Mouse (Mus musculus) induced T-regulatory cell, adult 2 months (primary cell): ENCODE measurements around the gene Trp53bp2.
A peak's percentile ranks its signal among the peaks of the same experiment; 100 is the strongest.

Experiments
- DNase-seq: peaks from one replicate; pipeline ENCODE4 v3.0.0-alpha.2; 2012; ENCODE audit warnings: low read depth

The Trp53bp2 gene

DNA sequence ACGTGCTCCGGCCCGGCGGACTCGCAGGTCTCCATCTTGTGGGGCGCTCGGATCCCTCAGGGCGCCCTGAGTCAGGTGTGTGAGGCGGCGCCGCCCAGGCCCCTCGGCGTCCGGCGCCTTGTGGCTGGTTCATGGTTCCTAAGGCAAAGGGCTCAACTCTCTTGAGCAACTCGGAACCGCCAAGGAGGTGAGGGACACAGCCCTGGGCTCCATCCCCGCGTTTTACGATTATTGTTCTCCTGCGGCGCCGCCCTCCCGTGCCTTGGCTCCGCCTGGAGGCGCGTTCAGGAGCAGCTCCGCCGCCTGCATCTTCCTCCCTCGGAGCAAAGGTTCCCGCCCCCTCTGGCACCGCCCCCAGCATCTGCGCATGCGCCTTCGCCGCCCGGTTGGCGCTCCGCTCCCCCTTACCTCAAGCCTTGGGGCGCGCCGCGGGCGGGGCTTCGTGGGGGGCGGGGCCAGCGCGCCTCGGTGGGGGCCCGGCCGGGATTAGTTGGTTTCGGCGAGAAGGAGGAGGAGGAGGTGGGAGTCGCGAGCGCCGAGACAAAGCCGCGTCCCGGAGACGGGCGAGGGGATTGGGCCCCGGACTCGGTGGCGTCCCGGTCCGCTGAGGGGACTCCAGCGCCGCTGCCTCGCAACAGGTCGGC is at the start of gene Trp53bp2:
Gene Trp53bp2, plus strand, starts transcription at position 489 of the 644 bp plus-strand sequence.
- DNase-seq = peak; percentile 99

DNA sequence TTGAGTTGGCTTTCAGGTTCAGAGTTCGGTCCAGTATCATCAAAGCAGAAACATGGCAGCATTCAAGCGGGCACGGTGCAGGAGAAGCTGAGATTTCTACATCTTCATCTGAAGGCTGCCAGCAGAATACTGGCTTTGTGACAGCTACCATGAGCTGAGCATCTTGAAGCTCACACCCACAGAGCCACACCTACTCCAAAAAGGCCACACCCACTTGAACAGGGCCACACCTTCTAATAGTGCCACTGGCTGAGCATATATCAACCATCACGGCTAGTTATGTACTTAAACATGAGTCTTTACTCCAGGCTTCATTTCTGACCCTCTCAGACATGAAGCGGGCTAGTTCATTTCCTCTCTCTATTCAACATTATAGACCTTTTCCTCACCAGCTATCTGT is 46.3 kb upstream of the Trp53bp2 start:
- DNase-seq = peak; percentile 60

DNA sequence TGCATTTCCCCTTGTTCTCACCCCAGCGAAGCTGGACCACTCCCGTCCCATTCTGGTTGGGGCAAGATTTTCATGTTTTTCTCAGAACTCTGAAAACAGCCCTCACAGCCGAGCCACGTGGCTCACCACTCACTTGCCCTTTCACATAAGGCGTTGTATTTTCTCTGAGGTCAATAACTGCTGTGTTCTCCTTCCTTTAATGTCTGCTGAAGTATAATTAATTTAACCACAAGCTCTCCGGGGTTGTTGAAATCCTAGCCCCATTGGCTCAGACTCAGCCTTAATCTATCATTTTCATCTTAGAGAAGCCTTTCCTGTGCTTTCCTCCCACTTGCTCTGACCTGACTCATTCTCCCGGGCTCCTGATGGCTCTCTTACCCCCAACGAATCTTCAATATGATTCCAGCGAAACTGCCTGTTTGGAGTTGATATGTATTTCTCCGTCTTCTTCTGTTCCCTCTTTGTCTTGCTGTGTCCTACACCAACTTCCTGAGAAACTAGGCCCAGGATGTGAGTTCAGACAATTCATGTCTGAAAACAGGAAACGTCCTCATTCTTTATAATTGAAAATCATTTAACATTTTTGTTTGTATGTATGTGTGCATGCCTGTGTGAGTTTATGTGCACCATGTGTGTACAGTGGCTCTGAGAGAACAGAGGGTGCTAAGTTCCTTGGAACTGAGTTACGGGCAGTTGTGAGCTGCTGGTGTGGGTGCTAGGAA is 45.1 kb upstream of the Trp53bp2 start:
- DNase-seq = peak; percentile 59

DNA sequence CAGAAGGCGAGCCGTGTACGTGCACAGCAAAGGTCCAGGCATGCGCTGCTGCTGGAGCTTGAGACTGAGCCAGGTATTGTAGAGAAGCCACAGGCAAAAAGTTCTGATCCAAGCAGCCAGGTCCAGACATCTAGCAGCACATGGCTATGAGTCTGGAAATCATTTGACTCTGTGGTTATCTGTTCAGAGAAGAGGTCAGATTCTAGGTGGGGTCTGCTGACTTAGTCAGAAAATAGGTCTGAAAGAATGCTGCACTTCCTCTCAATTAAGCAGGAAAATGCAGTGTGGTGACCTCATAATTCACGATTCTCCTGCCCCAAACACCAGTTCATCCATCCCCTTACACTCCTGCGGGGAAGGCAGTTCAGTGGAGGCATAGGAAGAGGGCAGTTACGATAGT is 40.7 kb upstream of the Trp53bp2 start:
- DNase-seq = no peak

GRCm38 (mm10) chr1:182368782-182369181 is 40.2 kb upstream of the Trp53bp2 start:
- no peak for DNase-seq

- no peak for DNase-seq
Measured at GRCm38 (mm10) chr1:182369435-182369834, 39.5 kb upstream of the Trp53bp2 start.

GRCm38 (mm10) chr1:182371891-182372290 is 37.1 kb upstream of the Trp53bp2 start:
- no peak for DNase-seq

GRCm38 (mm10) chr1:182376221-182376620 is 32.8 kb upstream of the Trp53bp2 start:
- DNase-seq = peak; percentile 84

DNA sequence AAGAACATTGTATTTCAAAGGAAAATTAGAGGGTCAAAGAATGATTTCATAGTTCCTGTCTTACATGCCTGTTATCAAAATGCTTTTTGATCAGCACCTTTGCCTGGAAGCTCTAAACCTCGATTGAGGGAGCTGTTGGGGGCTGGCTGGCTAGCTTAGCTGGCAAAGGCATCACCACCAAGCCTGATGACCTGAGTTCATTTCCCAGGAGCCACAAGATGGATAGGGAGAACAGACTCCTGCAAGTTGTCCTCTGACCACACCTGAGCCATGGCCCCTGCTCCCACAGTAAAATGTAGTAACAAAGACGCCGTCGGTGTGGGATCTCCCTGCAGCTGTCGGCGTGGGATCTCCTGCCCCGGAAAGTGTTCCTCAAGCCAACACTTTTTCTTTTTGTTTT is 32.1 kb upstream of the Trp53bp2 start:
- no peak for DNase-seq

GRCm38 (mm10) chr1:182377519-182377918 is 31.5 kb upstream of the Trp53bp2 start:
- DNase-seq = no peak

DNA sequence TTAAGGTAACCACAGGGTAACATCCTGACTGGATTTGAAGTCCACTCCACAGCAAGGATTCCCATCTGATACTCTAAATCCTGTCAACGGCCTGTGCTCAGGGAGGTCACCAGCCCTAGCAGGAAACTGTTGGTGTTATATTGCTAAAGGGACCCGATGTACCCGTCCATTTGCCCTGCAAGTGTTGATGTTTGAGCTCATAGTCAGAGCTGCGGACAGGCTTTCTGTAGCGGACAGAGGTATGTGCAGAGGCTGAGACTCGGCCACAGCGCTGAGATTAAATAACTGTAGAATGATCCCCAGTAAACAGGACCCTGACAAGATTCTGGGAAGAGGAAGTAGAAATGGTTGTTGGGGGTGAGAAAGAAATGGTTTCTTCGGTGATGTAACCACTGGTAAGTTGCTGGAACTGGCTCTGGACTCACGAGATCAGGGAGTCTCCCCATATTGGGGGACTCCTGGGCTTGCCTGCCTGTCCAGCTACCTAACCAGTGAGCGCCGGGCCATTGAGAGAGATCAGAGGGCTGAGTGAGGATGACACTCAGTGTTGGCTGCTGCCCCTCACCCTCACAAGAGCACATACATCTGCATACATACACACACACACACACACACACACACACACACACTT is 30.7 kb upstream of the Trp53bp2 start:
- no peak for DNase-seq

DNA sequence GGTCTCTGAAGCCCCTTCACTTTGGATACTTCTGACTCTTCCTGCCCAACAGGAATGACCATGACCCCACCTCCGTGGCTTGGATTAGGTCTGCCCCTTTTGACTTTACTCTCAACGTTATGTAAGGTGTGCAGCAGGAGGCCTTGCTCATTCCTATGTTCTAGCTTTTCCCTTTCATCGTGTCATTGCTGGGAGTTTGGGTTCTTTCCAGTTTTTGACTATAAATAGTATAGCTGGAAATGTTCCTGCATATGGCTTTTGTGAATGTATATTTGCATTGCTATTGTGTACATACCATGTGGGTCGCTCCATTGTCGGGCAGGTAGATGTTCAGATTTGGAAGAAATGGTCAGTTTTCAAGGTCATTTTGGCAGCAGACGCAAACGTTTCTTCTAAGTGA is 30.1 kb upstream of the Trp53bp2 start:
- no peak for DNase-seq

GRCm38 (mm10) chr1:182380683-182381082 is 28.3 kb upstream of the Trp53bp2 start:
- DNase-seq = no peak

DNA sequence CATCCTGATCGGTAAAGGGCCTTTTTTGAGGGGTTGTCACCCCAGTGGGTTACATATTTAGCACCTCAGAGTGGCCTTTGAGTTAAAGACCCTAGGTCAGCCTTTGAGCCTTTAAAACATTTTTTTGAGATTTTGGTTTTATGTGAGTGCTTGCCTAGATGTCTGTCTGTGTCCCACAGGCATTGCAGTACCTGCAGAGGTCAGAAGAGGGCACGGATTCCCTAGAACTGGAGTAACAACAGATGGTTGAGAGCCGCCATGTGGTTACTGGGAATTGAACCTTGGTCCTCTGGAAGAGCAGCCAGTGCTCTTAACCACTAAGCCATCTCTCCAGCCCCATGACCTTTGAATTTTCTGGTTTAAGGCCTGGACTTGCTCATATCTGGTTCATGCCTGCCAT is 27.6 kb upstream of the Trp53bp2 start:
- peak; percentile 48 for DNase-seq

GRCm38 (mm10) chr1:182383096-182383495 is 25.9 kb upstream of the Trp53bp2 start:
- DNase-seq = peak; percentile 91

DNA sequence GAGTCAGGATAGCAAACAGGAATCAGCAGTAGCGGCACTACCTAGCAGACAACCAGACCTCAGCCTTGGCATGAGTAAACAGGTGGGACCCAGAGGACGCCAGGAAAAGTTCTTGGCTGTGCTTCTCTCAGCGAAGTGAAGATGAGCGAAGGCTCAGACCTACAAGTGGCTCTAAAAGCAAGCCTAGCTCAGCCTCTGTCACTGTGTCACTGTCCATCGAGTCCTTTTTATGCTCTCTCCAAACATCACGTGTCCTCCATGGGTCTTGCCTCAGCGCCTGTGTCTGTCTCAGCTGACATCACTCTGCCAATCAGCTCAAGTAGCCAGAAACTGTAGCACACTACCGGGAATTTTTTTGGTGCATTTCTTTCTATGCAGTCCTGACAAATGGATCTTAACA is 22.5 kb upstream of the Trp53bp2 start:
- no peak for DNase-seq

- DNase-seq = no peak
Measured at GRCm38 (mm10) chr1:182388729-182389128, 20.2 kb upstream of the Trp53bp2 start.

- no peak for DNase-seq
Measured at GRCm38 (mm10) chr1:182398171-182398570, 10.8 kb upstream of the Trp53bp2 start.

- no peak for DNase-seq
Measured at GRCm38 (mm10) chr1:182398780-182399179, 10.2 kb upstream of the Trp53bp2 start.

DNA sequence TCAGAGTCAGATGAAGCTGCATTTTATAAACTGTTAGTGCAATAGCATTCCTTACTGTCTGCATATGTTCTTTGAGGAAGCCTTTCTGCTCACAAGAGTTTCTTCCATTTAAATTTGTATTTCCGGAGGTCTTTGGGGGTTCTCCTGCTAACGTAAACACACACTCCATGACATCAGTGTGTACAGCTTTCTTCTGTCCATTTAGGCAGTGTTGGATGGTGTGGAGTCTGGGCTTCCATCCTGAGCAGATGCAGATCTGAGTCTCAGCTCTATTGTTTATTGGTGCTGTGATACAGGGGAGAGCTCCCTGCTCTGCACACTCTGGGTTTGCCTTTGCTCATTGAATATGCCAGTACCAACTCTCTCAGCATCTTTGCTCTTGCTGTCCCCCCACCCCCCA is 9.8 kb upstream of the Trp53bp2 start:
- DNase-seq = no peak

DNA sequence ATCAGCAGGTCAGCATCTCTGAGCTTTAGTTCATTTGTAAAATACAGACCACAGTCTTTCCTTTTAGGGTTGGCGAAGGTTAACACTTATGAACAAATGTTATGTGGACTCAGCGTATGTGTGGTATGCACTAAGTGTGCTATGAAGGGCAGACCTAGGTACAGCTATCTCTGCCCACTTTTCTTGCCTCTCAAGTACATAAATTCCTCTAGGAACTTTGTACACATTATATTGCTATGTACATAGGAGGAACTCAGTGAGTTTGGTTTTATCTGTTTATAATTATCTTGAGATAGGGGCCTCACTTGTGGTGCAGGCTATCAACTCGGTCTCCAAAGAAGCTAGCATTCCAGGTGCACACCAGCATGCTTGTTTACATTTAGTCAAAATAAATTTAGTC is 9.1 kb upstream of the Trp53bp2 start:
- DNase-seq = no peak

GRCm38 (mm10) chr1:182403076-182403475 is 5.9 kb upstream of the Trp53bp2 start:
- no peak for DNase-seq

DNA sequence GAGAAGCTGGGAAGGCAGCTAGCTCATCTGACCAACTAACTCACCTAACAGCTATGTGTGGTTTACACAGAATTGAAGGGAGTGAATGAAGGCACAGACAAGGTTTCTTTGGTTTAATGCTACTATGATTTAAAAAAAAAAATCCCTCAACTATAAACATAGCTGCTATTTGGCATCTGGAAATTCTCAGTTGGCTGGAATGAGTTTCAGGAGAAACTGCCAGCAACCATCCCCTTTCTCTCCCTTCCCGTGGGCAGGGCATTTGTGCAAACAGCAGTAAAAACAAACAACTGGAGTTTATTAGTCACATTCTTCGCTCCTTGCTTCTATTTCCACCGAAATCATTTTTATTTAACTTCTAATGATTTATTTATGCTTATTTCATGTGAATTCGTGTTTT is 2.4 kb upstream of the Trp53bp2 start:
- DNase-seq = no peak
